26 mouse cellular contexts compared by ENCODE assay signal in genomic region chr12:65328532-65328931, GRCm38 (mm10).
"Had no signal": no experiment of that assay in that cellular context is flagged by ENCODE, and none has a peak within 500 bp of the region (broad histone marks: within the 10 kb centered on the region; RNA-seq: fewer than 3 reads in every experiment).

No protein-coding gene starts in this region.

- H3K27ac ChIP-seq: heart, adult 2 months; heart, embryonic 13.5 days; heart, embryonic 15.5 days; hindbrain, embryonic 13.5 days; hindbrain, embryonic 15.5 days; hindbrain, postnatal 0 days; kidney, embryonic 15.5 days; kidney, postnatal 0 days; limb, embryonic 13.5 days; limb, embryonic 15.5 days; liver, embryonic 12.5 days had no signal

- H3K9ac ChIP-seq: heart, embryonic 13.5 days; heart, embryonic 15.5 days; hindbrain, embryonic 13.5 days; hindbrain, embryonic 15.5 days; kidney, embryonic 15.5 days; limb, embryonic 13.5 days; limb, embryonic 15.5 days; liver, embryonic 12.5 days had no signal

- ATAC-seq: hindbrain, postnatal 0 days; intestine, embryonic 16.5 days; liver, embryonic 12.5 days had no signal

- H3K4me1 ChIP-seq: heart, embryonic 13.5 days; heart, embryonic 15.5 days; hindbrain, embryonic 13.5 days; hindbrain, embryonic 15.5 days; kidney, embryonic 15.5 days; limb, embryonic 13.5 days; limb, embryonic 15.5 days; liver, embryonic 12.5 days had no signal

- H3K4me3 ChIP-seq: heart, adult 2 months; heart, embryonic 13.5 days; heart, embryonic 15.5 days; hindbrain, embryonic 13.5 days; hindbrain, embryonic 15.5 days; kidney, embryonic 15.5 days; limb, embryonic 13.5 days; limb, embryonic 15.5 days; liver, embryonic 12.5 days had no signal

- DNase-seq: gastrocnemius, postnatal 14 days; gastrocnemius, postnatal 36 days; heart, adult 11 months; heart, adult 2 months; heart, postnatal 14 days; heart, postnatal 36 days; kidney, adult 11 months; kidney, adult 2 months; kidney, adult 9 months; kidney, postnatal 14 days; kidney, postnatal 36 days; layer of hippocampus, adult 9-11 months; layer of hippocampus, postnatal 36 days; left cerebral cortex, postnatal 4 days had no signal

- H3K9me3 ChIP-seq: heart, embryonic 13.5 days; heart, embryonic 15.5 days; hindbrain, embryonic 13.5 days; hindbrain, embryonic 15.5 days; kidney, embryonic 15.5 days; limb, embryonic 13.5 days; limb, embryonic 15.5 days; liver, embryonic 12.5 days had no signal

- H3K27me3 ChIP-seq: heart, embryonic 13.5 days; heart, embryonic 15.5 days; hindbrain, embryonic 13.5 days; hindbrain, embryonic 15.5 days; kidney, embryonic 15.5 days; limb, embryonic 13.5 days; limb, embryonic 15.5 days; liver, embryonic 12.5 days had no signal

- H3K36me3 ChIP-seq: heart, embryonic 13.5 days; heart, embryonic 15.5 days; hindbrain, embryonic 13.5 days; hindbrain, embryonic 15.5 days; kidney, embryonic 15.5 days; limb, embryonic 13.5 days; limb, embryonic 15.5 days; liver, embryonic 12.5 days had no signal

- H3K4me2 ChIP-seq: heart, embryonic 11.5 days; heart, embryonic 13.5 days; heart, embryonic 15.5 days; hindbrain, embryonic 13.5 days; hindbrain, embryonic 15.5 days; kidney, embryonic 15.5 days; limb, embryonic 13.5 days; limb, embryonic 15.5 days; liver, embryonic 12.5 days had no signal
